Mouse (Mus musculus) ES-Bruce4 (cell line): ENCODE data around the gene Kif17. TPM values are rescaled to one million over a fixed set of nuclear protein-coding genes. Genes with fewer than 3 reads are reported as not detected.

Experiments used
- H3K27ac ChIP-seq: 2 replicates; pipeline ENCODE4 v1.5.1; 2012; ENCODE audit warnings: low read length, inconsistent platforms; ENCODE audit not compliant: insufficient read depth
- H3K27me3 ChIP-seq: 2 replicates; pipeline ENCODE4 v1.6.1; 2012; ENCODE audit warnings: mild to moderate bottlenecking, low read length, inconsistent platforms; ENCODE audit not compliant: control insufficient read depth, poor library complexity, insufficient read depth, severe bottlenecking
- H3K36me3 ChIP-seq: 2 replicates; pipeline ENCODE4 v1.6.1; 2012; ENCODE audit warnings: inconsistent platforms, mild to moderate bottlenecking, low read length, moderate library complexity; ENCODE audit not compliant: control insufficient read depth, poor library complexity, insufficient read depth, severe bottlenecking
- H3K4me1 ChIP-seq: one replicate; pipeline ENCODE4 v1.8.1; 2011; ENCODE audit warnings: low read length; ENCODE audit not compliant: control insufficient read depth, insufficient read depth
- H3K4me3 ChIP-seq: 2 replicates; pipeline ENCODE4 v1.5.1; 2011; ENCODE audit warnings: low read depth, mild to moderate bottlenecking, low read length
- H3K9ac ChIP-seq: 2 replicates; pipeline ENCODE4 v1.6.1; 2012; ENCODE audit warnings: low read depth, mild to moderate bottlenecking, inconsistent platforms; ENCODE audit not compliant: poor library complexity, severe bottlenecking
- H3K9me3 ChIP-seq: replicated peaks from 2 replicates; pipeline ENCODE4 v1.6.1; 2012; ENCODE audit warnings: mild to moderate bottlenecking, low read length, inconsistent platforms; ENCODE audit not compliant: control insufficient read depth, poor library complexity, insufficient read depth, severe bottlenecking
- CTCF ChIP-seq: IDR thresholded peaks from one replicate; pipeline ENCODE4 v1.8.1; 2011; ENCODE audit warnings: low read depth, low read length
- EP300 ChIP-seq: IDR thresholded peaks from 2 replicates; pipeline ENCODE4 v1.6.1; 2011; ENCODE audit warnings: low read depth, low read length; ENCODE audit not compliant: insufficient read depth
- POLR2A ChIP-seq: IDR thresholded peaks from one replicate; pipeline ENCODE4 v1.8.1; 2011; ENCODE audit warnings: low read length; ENCODE audit not compliant: insufficient read depth
- polyA plus RNA-seq: library from polyadenylated mRNA; stranded (reverse); fragments of >200 nt; gene quantifications from 2 replicates; pipeline ENCODE4 v1.2.4, GENCODE M21; 2011; ENCODE audit warnings: low read depth; ENCODE audit not compliant: missing spikeins, insufficient read depth, insufficient read length

The Kif17 gene
- polyA plus RNA-seq, 1 experiment: 0.66 TPM

GRCm38 (mm10) chr4:138307025-138307424, 56.8 kb downstream of the Kif17 start:
- H3K9ac ChIP-seq: no peak overlapping the region
- TF ChIP-seq EP300: no peak
- no peak for TF ChIP-seq CTCF
- H3K9me3 ChIP-seq: no peaks in the 10 kb centered on the region
- H3K36me3 ChIP-seq: peaks cover 14% of the 10 kb centered on the region
- H3K27me3 ChIP-seq: no peaks in the 10 kb centered on the region
- no peaks in the 10 kb centered on the region for H3K4me1 ChIP-seq
- no peak overlapping the region for H3K4me3 ChIP-seq
- H3K27ac ChIP-seq: no peak overlapping the region

DNA sequence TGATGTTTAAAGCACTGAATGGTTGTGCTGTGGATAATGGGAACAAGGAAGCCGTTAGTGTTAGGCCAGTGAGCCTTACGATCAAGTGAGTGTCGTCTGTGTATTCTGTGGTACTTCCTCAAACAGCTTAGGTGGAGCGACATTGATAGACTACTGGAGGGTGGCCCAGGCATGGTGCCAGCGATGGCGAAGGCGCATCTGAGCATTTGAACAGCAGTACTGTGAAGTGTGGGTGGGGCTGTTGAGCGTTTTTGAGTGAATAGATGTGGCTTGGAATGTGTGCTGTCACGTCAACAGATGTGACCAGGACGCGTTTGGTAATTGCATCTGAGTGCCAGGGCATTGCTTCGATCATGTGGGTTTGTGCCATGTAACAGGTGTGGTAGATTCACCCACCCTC, 57.5 kb downstream of the Kif17 start:
- Histone ChIP-seq H3K9ac (no peak overlapping the region), H3K27me3 (no peaks in the 10 kb centered on the region), H3K36me3 (peaks cover 19% of the 10 kb centered on the region), H3K27ac (no peak overlapping the region), H3K9me3 (no peaks in the 10 kb centered on the region), H3K4me1 (no peaks in the 10 kb centered on the region), H3K4me3 (no peak overlapping the region)
- TF ChIP-seq POLR2A: no peak
- no peak for TF ChIP-seq EP300
- no peak for TF ChIP-seq CTCF

GRCm38 (mm10) chr4:138310311-138310910, 60.2 kb downstream of the Kif17 start:
- Histone ChIP-seq H3K4me1 (no peaks in the 10 kb centered on the region), H3K9me3 (no peaks in the 10 kb centered on the region), H3K27ac (no peak overlapping the region), H3K4me3 (no peak overlapping the region), H3K27me3 (no peaks in the 10 kb centered on the region), H3K9ac (no peak overlapping the region), H3K36me3 (peaks cover 21% of the 10 kb centered on the region)
- TF ChIP-seq EP300 (no peak), CTCF (no peak), POLR2A (no peak)

GRCm38 (mm10) chr4:138311595-138311994, 61.4 kb downstream of the Kif17 start:
- no peak for TF ChIP-seq EP300
- no peak for TF ChIP-seq POLR2A
- peak; percentile 98 for TF ChIP-seq CTCF
- Histone ChIP-seq H3K9ac (no peak overlapping the region), H3K27me3 (no peaks in the 10 kb centered on the region), H3K4me3 (no peak overlapping the region), H3K27ac (no peak overlapping the region), H3K4me1 (no peaks in the 10 kb centered on the region), H3K36me3 (peaks cover 21% of the 10 kb centered on the region), H3K9me3 (no peaks in the 10 kb centered on the region)

GRCm38 (mm10) chr4:138312105-138312504, 61.9 kb downstream of the Kif17 start:
- H3K9me3 ChIP-seq: no peaks in the 10 kb centered on the region
- H3K27me3 ChIP-seq: no peaks in the 10 kb centered on the region
- H3K4me1 ChIP-seq: no peaks in the 10 kb centered on the region
- no peak overlapping the region for H3K27ac ChIP-seq
- H3K9ac ChIP-seq: no peak overlapping the region
- H3K36me3 ChIP-seq: peaks cover 21% of the 10 kb centered on the region
- no peak for TF ChIP-seq CTCF
- no peak for TF ChIP-seq POLR2A
- no peak for TF ChIP-seq EP300
- H3K4me3 ChIP-seq: no peak overlapping the region

DNA sequence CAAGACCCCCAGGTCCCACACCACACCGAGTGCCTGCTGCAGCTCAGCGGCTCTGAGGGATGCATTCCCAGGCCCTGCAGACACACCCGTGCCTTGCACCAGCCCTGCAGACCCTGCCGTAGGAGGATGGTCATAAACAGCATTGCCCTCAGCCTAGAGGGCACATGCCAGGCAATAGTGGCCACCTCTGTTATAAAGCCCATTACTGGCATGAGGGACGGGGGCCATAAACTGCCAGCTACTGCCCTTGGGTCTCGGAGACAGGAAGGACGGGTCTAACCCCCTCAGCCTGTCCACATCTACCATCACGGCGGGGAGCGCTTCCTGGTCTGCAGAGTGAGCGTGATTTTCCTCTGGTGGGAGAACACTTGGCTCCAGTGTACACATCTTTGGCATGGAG, 62.8 kb downstream of the Kif17 start:
- Histone ChIP-seq H3K27me3 (no peaks in the 10 kb centered on the region), H3K36me3 (peaks cover 21% of the 10 kb centered on the region), H3K4me3 (no peak overlapping the region), H3K9me3 (no peaks in the 10 kb centered on the region), H3K27ac (no peak overlapping the region), H3K9ac (no peak overlapping the region), H3K4me1 (no peaks in the 10 kb centered on the region)
- TF ChIP-seq CTCF (no peak), POLR2A (no peak), EP300 (no peak)
